Mouse (Mus musculus): ENCODE results near the gene Pnkd. TPM values are rescaled to one million over a fixed set of nuclear protein-coding genes. Genes with fewer than 3 reads are reported as not detected.

Pnkd gene
- polyA plus RNA-seq, 1 experiment from 2014 or later = 46.7 TPM

DNA sequence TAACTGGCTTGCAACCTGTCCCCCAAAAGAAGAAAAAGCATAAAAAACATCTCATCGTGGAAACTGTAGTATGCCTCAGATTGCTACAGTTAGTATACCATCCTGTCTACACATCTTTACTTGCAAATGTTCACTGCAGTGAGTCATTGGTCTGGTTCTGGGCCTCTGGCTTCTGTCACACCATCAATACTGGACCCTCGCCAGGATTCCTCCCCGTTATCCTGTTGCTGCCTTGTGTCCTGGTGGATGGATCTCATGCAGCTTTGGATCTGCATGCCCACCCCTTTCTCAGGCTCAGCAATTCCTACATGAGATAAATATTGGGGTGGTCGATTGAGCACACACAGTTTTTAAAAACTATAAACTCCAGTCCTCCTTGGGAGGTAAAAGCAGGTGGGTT, 13.1 kb upstream of the Pnkd start:
- WGBS (ENCODE audit: insufficient replicate concordance) = 67% methylated on average over 4 of the region's 4 CpGs
- TF ChIP-seq CTCF (IDR thresholded peaks at IDR 0.05; ENCODE audit: low read depth) (no peak), EP300 (IDR thresholded peaks at IDR 0.05; ENCODE audit: low read depth) (no peak)
- DNase-seq = no peak

GRCm38 (mm10) chr1:74275015-74275414, 9.7 kb upstream of the Pnkd start:
- H3K27ac ChIP-seq (ENCODE audit: low read depth) = 0 out of 2 replicates have a peak overlapping the region, but pooled peaks have one; percentile 11

More for the DNA sequence above, 13.1 kb upstream of the Pnkd start:
- Histone ChIP-seq H3K9me3 (ENCODE audit: low read length) (no peaks in the 10 kb centered on the region), H3K27me3 (ENCODE audit: insufficient read depth, low read length) (no peaks in the 10 kb centered on the region), H3K27ac (ENCODE audit: low read depth) (no peak overlapping the region), H3K36me3 (replicated peaks; ENCODE audit: insufficient read depth, low read length) (peaks cover 23% of the 10 kb centered on the region), H3K4me2 (ENCODE audit: low read depth, low read length) (no peak overlapping the region), H3K4me3 (ENCODE audit: low read depth, low read length) (no peak overlapping the region), H3K4me1 (ENCODE audit: insufficient read depth) (peaks cover 3% of the 10 kb centered on the region), H3K9ac (replicated peaks) (no peak overlapping the region)
- no peak for ATAC-seq

GRCm38 (mm10) chr1:74277041-74277440, 7.7 kb upstream of the Pnkd start:
- Histone ChIP-seq H3K4me1 (ENCODE audit: insufficient read depth) (peaks cover 3% of the 10 kb centered on the region), H3K27ac (ENCODE audit: low read depth) (no peak overlapping the region), H3K4me3 (ENCODE audit: low read depth, low read length) (no peak overlapping the region), H3K27me3 (ENCODE audit: insufficient read depth, low read length) (no peaks in the 10 kb centered on the region), H3K9me3 (ENCODE audit: low read length) (no peaks in the 10 kb centered on the region), H3K9ac (replicated peaks) (no peak overlapping the region), H3K36me3 (replicated peaks; ENCODE audit: insufficient read depth, low read length) (peaks cover 21% of the 10 kb centered on the region), H3K4me2 (ENCODE audit: low read depth, low read length) (no peak overlapping the region)
- WGBS (ENCODE audit: insufficient replicate concordance) = 65% methylated on average over 6 of the region's 6 CpGs
- no peak for ATAC-seq
- no peak for DNase-seq
- TF ChIP-seq CTCF (IDR thresholded peaks at IDR 0.05; ENCODE audit: low read depth) (no peak), EP300 (IDR thresholded peaks at IDR 0.05; ENCODE audit: low read depth) (no peak)

More at GRCm38 (mm10) chr1:74275015-74275414, 9.7 kb upstream of the Pnkd start:
- ATAC-seq (peak; percentile 43), DNase-seq (no peak)
- no peaks in the 10 kb centered on the region for H3K9me3 ChIP-seq (ENCODE audit: low read length)
- 23% methylated on average over 9 of the region's 9 CpGs for WGBS (ENCODE audit: insufficient replicate concordance)
- no peaks in the 10 kb centered on the region for H3K27me3 ChIP-seq (ENCODE audit: insufficient read depth, low read length)
- H3K4me2 ChIP-seq (ENCODE audit: low read depth, low read length) = no peak overlapping the region
- peaks cover 2% of the 10 kb centered on the region; the same call in 1 of the 2 replicates for H3K36me3 ChIP-seq (replicated peaks; ENCODE audit: insufficient read depth, low read length)
- no peak for TF ChIP-seq CTCF (IDR thresholded peaks at IDR 0.05; ENCODE audit: low read depth)
- no peak for TF ChIP-seq EP300 (IDR thresholded peaks at IDR 0.05; ENCODE audit: low read depth)
- H3K9ac ChIP-seq (replicated peaks) = no peak overlapping the region
- peaks cover 3% of the 10 kb centered on the region for H3K4me1 ChIP-seq (ENCODE audit: insufficient read depth)
- no peak overlapping the region for H3K4me3 ChIP-seq (ENCODE audit: low read depth, low read length)

DNA sequence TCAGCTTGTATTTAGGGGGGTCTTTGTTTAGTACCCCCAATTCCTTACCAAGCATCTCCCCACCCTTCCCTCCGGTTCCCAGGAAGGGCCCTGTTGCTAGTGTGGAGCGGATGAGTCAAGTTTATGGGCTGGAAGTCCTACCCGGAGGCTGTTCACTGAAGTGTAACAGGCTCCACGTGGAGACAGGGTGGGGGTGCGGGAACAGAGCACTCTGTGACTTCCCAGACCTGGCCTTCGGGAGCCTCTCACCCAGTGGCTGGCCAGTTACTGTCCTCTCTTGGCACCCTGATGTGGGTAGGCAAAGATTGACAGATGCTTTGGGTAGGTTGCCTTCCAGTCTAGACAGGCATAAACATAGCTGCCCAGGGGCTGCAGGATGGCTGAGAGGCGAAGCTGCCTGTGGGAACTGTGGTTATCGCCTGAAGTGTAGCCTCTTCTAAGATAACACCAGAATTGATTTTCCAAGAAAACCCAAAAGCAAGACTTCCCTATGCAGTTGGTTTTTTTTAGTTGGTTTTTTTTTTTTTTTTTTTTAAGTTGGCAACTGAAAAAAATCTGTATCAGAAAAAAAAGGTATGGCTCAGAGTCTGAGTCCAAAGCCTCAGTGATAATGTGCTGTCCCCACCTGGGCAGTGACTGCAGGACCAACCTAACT, 6.7 kb upstream of the Pnkd start:
- Histone ChIP-seq H3K4me3 (ENCODE audit: low read depth, low read length) (no peak overlapping the region), H3K4me1 (ENCODE audit: insufficient read depth) (peaks cover 3% of the 10 kb centered on the region), H3K9ac (replicated peaks) (no peak overlapping the region), H3K4me2 (ENCODE audit: low read depth, low read length) (no peak overlapping the region), H3K9me3 (ENCODE audit: low read length) (no peaks in the 10 kb centered on the region), H3K27ac (ENCODE audit: low read depth) (no peak overlapping the region), H3K36me3 (replicated peaks; ENCODE audit: insufficient read depth, low read length) (peaks cover 25% of the 10 kb centered on the region), H3K27me3 (ENCODE audit: insufficient read depth, low read length) (no peaks in the 10 kb centered on the region)
- WGBS (ENCODE audit: insufficient replicate concordance) = 59% methylated on average over 8 of the region's 8 CpGs
- TF ChIP-seq CTCF (IDR thresholded peaks at IDR 0.05; ENCODE audit: low read depth) (no peak), EP300 (IDR thresholded peaks at IDR 0.05; ENCODE audit: low read depth) (no peak)
- no peak for DNase-seq
- no peak for ATAC-seq

DNA sequence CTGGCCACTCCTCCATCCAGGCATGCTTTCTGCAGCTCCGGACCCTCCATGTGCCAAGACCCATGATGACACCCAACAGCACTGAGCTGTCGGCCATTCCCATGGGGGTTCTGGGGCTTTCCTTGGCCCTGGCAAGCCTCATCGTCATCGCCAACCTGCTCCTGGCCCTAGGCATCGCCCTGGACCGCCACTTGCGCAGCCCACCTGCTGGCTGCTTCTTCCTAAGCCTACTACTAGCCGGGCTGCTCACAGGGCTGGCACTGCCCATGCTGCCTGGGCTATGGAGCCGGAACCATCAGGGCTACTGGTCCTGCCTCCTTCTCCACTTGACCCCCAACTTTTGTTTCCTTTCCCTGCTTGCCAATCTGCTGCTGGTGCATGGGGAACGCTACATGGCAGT, 6.2 kb upstream of the Pnkd start, which contains the start of gene Gpbar1:
Gene Gpbar1 (plus strand): TSS at position 13 of the 400 bp plus-strand sequence.
- DNase-seq = no peak
- TF ChIP-seq EP300 (IDR thresholded peaks at IDR 0.05; ENCODE audit: low read depth) (no peak), CTCF (IDR thresholded peaks at IDR 0.05; ENCODE audit: low read depth) (no peak)

DNA sequence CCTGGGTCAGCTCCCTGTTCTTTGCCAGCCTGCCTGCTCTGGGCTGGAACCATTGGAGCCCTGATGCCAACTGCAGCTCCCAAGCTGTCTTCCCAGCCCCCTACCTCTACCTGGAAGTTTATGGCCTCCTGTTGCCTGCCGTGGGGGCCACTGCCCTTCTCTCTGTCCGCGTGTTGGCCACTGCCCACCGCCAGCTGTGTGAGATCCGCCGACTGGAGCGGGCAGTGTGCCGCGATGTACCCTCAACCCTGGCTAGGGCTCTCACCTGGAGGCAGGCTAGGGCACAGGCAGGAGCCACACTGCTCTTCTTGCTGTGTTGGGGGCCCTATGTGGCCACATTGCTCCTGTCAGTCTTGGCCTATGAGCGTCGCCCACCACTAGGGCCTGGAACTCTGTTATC, 5.7 kb upstream of the Pnkd start:
- peaks cover 8% of the 10 kb centered on the region for H3K4me1 ChIP-seq (ENCODE audit: insufficient read depth)
- H3K27ac ChIP-seq (ENCODE audit: low read depth) = no peak overlapping the region
- no peak overlapping the region for H3K4me2 ChIP-seq (ENCODE audit: low read depth, low read length)
- H3K27me3 ChIP-seq (ENCODE audit: insufficient read depth, low read length) = no peaks in the 10 kb centered on the region
- TF ChIP-seq CTCF (IDR thresholded peaks at IDR 0.05; ENCODE audit: low read depth) (no peak), EP300 (IDR thresholded peaks at IDR 0.05; ENCODE audit: low read depth) (no peak)
- DNase-seq (no peak), ATAC-seq (no peak)
- H3K9me3 ChIP-seq (ENCODE audit: low read length) = no peaks in the 10 kb centered on the region
- H3K9ac ChIP-seq (replicated peaks) = no peak overlapping the region
- WGBS (ENCODE audit: insufficient replicate concordance) = 80% methylated on average over 11 of the region's 11 CpGs
- H3K36me3 ChIP-seq (replicated peaks; ENCODE audit: insufficient read depth, low read length) = peaks cover 25% of the 10 kb centered on the region
- no peak overlapping the region for H3K4me3 ChIP-seq (ENCODE audit: low read depth, low read length)

More for the DNA sequence above, 6.2 kb upstream of the Pnkd start, which contains the start of gene Gpbar1:
- 81% methylated on average over 10 of the region's 10 CpGs for WGBS (ENCODE audit: insufficient replicate concordance)
- peaks cover 25% of the 10 kb centered on the region for H3K36me3 ChIP-seq (replicated peaks; ENCODE audit: insufficient read depth, low read length)
- no peak within 1 kb of the TSS for H3K4me2 ChIP-seq (ENCODE audit: low read depth, low read length)
- H3K27ac ChIP-seq (ENCODE audit: low read depth) = no peak within 1 kb of the TSS
- H3K4me3 ChIP-seq (ENCODE audit: low read depth, low read length) = no peak within 1 kb of the TSS
- H3K27me3 ChIP-seq (ENCODE audit: insufficient read depth, low read length) = no peaks in the 10 kb centered on the region
- peaks cover 3% of the 10 kb centered on the region for H3K4me1 ChIP-seq (ENCODE audit: insufficient read depth)
- no peaks in the 10 kb centered on the region for H3K9me3 ChIP-seq (ENCODE audit: low read length)
- no peak within 1 kb of the TSS for H3K9ac ChIP-seq (replicated peaks)
- no peak for ATAC-seq
